Mouse (Mus musculus) intestine, embryonic 15.5 days (tissue): ENCODE data around the gene Shc2. TPM values are rescaled to one million over a fixed set of nuclear protein-coding genes. Genes with fewer than 3 reads are reported as not detected.

Source experiments
- ATAC-seq: fragments of 200-750 bp; cut with Nextera tagmentation; 2 replicates; pipeline ENCODE4 v1.8.0; 2017; ENCODE audit warnings: moderate TSS enrichment, moderate library complexity
- H3K27ac ChIP-seq: fragments of 300-500 bp; sonication (generic); 2 replicates; pipeline ENCODE4 v1.5.1; 2015; ENCODE audit warnings: mild to moderate bottlenecking, inconsistent platforms
- H3K27me3 ChIP-seq: fragments of 300-500 bp; sonication (generic); replicated peaks from 2 replicates; pipeline ENCODE4 v1.6.1; 2015; ENCODE audit warnings: inconsistent platforms
- H3K36me3 ChIP-seq: fragments of 300-500 bp; sonication (generic); 2 replicates; pipeline ENCODE4 v1.6.1; 2015; ENCODE audit warnings: inconsistent platforms
- H3K4me1 ChIP-seq: fragments of 300-500 bp; sonication (generic); replicated peaks from 2 replicates; pipeline ENCODE4 v1.6.1; 2015; ENCODE audit warnings: inconsistent platforms
- H3K4me2 ChIP-seq: fragments of 300-500 bp; sonication (generic); replicated peaks from 2 replicates; pipeline ENCODE4 v1.6.1; 2015; ENCODE audit warnings: mild to moderate bottlenecking, inconsistent platforms
- H3K4me3 ChIP-seq: fragments of 300-500 bp; sonication (generic); replicated peaks from 2 replicates; pipeline ENCODE4 v1.5.1; 2015; ENCODE audit warnings: inconsistent platforms
- H3K9ac ChIP-seq: fragments of 300-500 bp; sonication (generic); 2 replicates; pipeline ENCODE4 v1.6.1; 2015; ENCODE audit warnings: inconsistent platforms
- H3K9me3 ChIP-seq: fragments of 300-500 bp; sonication (generic); 2 replicates; pipeline ENCODE4 v1.6.1; 2016; ENCODE audit warnings: inconsistent platforms
- WGBS: fragments of 180-500 bp; shearing (Covaris S2); methylation state at CpG from one replicate; pipeline ENCODE4 v1.1.7; 2015; 5-methylcytosine and 5-hydroxymethylcytosine counted together
- polyA plus RNA-seq: library from polyadenylated mRNA; unstranded; fragments of >200 nt; fragmentation: Nextera tagmentation; extraction: Ambion mirVana; gene quantifications from 2 replicates; pipeline ENCODE4 v1.2.1, GENCODE M21; 2015

The Shc2 gene
- polyA plus RNA-seq, 1 experiment from 2014 or later: 8.2 TPM

- no peak overlapping the region for H3K27ac ChIP-seq
- H3K27me3 ChIP-seq: no peaks in the 10 kb centered on the region
- no peak overlapping the region for H3K4me3 ChIP-seq
- no peak for ATAC-seq
- H3K4me2 ChIP-seq: no peak overlapping the region
- no peak overlapping the region for H3K9ac ChIP-seq
- no peaks in the 10 kb centered on the region for H3K36me3 ChIP-seq
- no peaks in the 10 kb centered on the region for H3K9me3 ChIP-seq
- H3K4me1 ChIP-seq: no peaks in the 10 kb centered on the region
- WGBS: 51% methylated on average over 7 of the region's 7 CpGs
These were observed 53.7 kb downstream of the Shc2 start for GRCm38 (mm10) chr10:79584021-79584420.

DNA sequence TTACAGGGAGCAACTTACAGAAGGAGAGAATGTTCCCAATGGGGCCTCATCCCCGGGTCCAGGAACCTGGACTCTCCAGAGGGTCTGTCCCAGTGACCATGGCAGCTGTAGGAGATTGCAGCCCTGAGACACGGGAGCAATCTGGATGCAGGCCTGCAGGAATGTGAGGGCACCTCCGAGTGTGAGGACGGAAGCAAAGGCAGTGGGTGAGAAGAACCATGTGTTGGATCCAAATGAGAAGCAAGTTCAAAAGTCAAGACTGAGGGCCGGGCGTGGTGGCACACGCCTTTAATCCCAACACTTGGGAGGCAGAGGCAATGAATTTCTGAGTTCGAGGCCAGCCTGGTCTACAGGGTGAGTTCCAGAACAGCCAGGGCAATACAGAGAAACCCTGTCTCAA lies 56.2 kb downstream of the Shc2 start:
- no peaks in the 10 kb centered on the region for H3K4me1 ChIP-seq
- ATAC-seq: no peak
- H3K9me3 ChIP-seq: no peaks in the 10 kb centered on the region
- no peak overlapping the region for H3K9ac ChIP-seq
- H3K36me3 ChIP-seq: no peaks in the 10 kb centered on the region
- H3K27me3 ChIP-seq: no peaks in the 10 kb centered on the region
- 81% methylated on average over 8 of the region's 8 CpGs for WGBS
- no peak overlapping the region for H3K4me3 ChIP-seq
- no peak overlapping the region for H3K27ac ChIP-seq
- H3K4me2 ChIP-seq: no peak overlapping the region

DNA sequence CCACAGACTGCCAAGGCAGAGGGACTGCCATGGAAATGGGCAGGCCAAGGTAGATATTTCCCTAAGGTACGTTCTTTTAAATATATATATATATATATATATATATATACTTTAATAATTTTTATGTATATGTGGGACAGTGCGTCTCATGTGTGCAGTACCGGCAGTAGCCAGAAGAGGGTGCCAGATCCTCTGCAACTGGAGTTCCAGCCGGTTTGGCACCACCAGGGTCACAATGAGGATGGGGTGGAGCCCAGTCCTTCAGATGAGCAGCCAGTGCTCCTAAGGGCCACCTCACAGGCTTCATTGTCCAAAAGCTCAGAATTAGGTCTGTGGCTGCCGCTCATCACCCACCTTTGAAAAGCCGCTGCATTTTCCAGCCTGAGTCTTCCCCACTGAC lies 56.9 kb downstream of the Shc2 start:
- no peak overlapping the region for H3K4me2 ChIP-seq
- H3K4me3 ChIP-seq: no peak overlapping the region
- no peaks in the 10 kb centered on the region for H3K9me3 ChIP-seq
- no peaks in the 10 kb centered on the region for H3K4me1 ChIP-seq
- H3K9ac ChIP-seq: no peak overlapping the region
- H3K27me3 ChIP-seq: no peaks in the 10 kb centered on the region
- no peak for ATAC-seq
- WGBS: 48% methylated on average over 6 of the region's 6 CpGs
- no peak overlapping the region for H3K27ac ChIP-seq
- no peaks in the 10 kb centered on the region for H3K36me3 ChIP-seq

GRCm38 (mm10) chr10:79580356-79580755 lies 57.4 kb downstream of the Shc2 start:
- WGBS: 73% methylated on average over 7 of the region's 7 CpGs
- Histone ChIP-seq H3K27me3 (no peaks in the 10 kb centered on the region), H3K4me3 (no peak overlapping the region), H3K4me2 (no peak overlapping the region), H3K27ac (no peak overlapping the region), H3K36me3 (no peaks in the 10 kb centered on the region), H3K4me1 (no peaks in the 10 kb centered on the region), H3K9me3 (no peaks in the 10 kb centered on the region), H3K9ac (no peak overlapping the region)
- ATAC-seq: no peak

- Histone ChIP-seq H3K36me3 (no peaks in the 10 kb centered on the region), H3K9me3 (no peaks in the 10 kb centered on the region), H3K9ac (no peak overlapping the region), H3K27ac (no peak overlapping the region), H3K27me3 (no peaks in the 10 kb centered on the region), H3K4me3 (no peak overlapping the region), H3K4me1 (no peaks in the 10 kb centered on the region), H3K4me2 (no peak overlapping the region)
- 77% methylated on average over 12 of the region's 12 CpGs for WGBS
- no peak for ATAC-seq
These were observed 57.9 kb downstream of the Shc2 start for GRCm38 (mm10) chr10:79579781-79580180.

GRCm38 (mm10) chr10:79578891-79579290 lies 58.8 kb downstream of the Shc2 start:
- H3K36me3 ChIP-seq: no peaks in the 10 kb centered on the region

DNA sequence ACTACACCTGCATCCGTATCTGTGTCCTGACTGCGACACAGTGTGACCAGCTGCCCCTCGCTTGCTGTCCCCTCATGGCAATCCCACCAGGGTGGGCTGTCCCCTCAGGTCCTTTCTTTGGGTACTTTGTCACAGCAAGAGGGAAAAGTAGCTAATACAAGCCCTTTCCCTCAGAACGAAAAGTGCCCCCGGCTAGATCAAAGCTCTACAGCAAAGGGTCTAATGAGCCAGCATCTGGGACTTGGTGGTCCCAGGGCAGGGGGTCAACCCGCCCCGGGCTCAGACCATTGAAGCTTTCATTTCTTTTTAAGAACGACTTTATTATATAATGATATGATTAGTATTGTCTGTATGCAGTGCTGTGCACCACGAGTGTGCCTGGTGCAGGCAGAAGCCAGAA lies 59.4 kb downstream of the Shc2 start:
- H3K4me1 ChIP-seq: no peaks in the 10 kb centered on the region
- H3K4me2 ChIP-seq: no peak overlapping the region
- no peak overlapping the region for H3K4me3 ChIP-seq
- H3K9me3 ChIP-seq: no peaks in the 10 kb centered on the region
- no peak overlapping the region for H3K9ac ChIP-seq
- H3K27ac ChIP-seq: no peak overlapping the region
- no peaks in the 10 kb centered on the region for H3K36me3 ChIP-seq
- 76% methylated on average over 9 of the region's 9 CpGs for WGBS
- H3K27me3 ChIP-seq: no peaks in the 10 kb centered on the region
- no peak for ATAC-seq

More at GRCm38 (mm10) chr10:79578891-79579290, 58.8 kb downstream of the Shc2 start:
- no peak overlapping the region for H3K9ac ChIP-seq
- no peaks in the 10 kb centered on the region for H3K9me3 ChIP-seq
- WGBS: 73% methylated on average over 7 of the region's 7 CpGs
- H3K27me3 ChIP-seq: no peaks in the 10 kb centered on the region
- H3K4me1 ChIP-seq: no peaks in the 10 kb centered on the region
- no peak overlapping the region for H3K4me2 ChIP-seq
- H3K27ac ChIP-seq: no peak overlapping the region
- no peak overlapping the region for H3K4me3 ChIP-seq
- ATAC-seq: no peak

DNA sequence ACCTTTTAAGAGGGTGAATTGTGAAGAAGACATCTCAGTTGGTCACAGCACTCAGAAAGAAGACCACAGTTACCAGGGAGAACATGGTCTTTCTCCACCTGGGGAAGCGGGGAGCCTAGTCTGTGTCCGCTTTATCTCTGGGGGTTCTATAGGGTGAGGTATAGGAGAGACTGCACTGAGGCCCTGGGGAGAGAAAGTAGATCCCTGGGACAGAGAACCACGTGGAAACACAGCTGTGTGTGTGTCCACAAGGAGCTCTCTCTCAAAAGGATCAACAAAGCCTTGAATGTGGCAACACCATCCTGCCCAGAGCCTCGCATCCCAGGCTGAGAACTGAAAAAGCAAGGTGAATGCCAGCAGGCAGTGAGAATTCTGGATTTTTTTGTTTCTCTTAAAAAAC lies 60.3 kb downstream of the Shc2 start:
- no peaks in the 10 kb centered on the region for H3K4me1 ChIP-seq
- H3K27me3 ChIP-seq: no peaks in the 10 kb centered on the region
- no peak overlapping the region for H3K27ac ChIP-seq
- no peak for ATAC-seq
- H3K36me3 ChIP-seq: no peaks in the 10 kb centered on the region
- no peak overlapping the region for H3K4me3 ChIP-seq
- H3K9me3 ChIP-seq: no peaks in the 10 kb centered on the region
- H3K4me2 ChIP-seq: no peak overlapping the region
- WGBS: 74% methylated on average over 4 of the region's 4 CpGs
- H3K9ac ChIP-seq: no peak overlapping the region

- Histone ChIP-seq H3K27ac (no peak overlapping the region), H3K27me3 (no peaks in the 10 kb centered on the region), H3K4me2 (no peak overlapping the region), H3K9ac (no peak overlapping the region), H3K36me3 (no peaks in the 10 kb centered on the region), H3K4me1 (no peaks in the 10 kb centered on the region), H3K9me3 (no peaks in the 10 kb centered on the region), H3K4me3 (no peak overlapping the region)
- 65% methylated on average over 6 of the region's 6 CpGs for WGBS
- ATAC-seq: no peak
These were observed 62.0 kb downstream of the Shc2 start for GRCm38 (mm10) chr10:79575754-79576153.

GRCm38 (mm10) chr10:79574796-79575195 lies 62.9 kb downstream of the Shc2 start:
- H3K27me3 ChIP-seq: no peaks in the 10 kb centered on the region
- H3K4me2 ChIP-seq: no peak overlapping the region
- no peaks in the 10 kb centered on the region for H3K4me1 ChIP-seq
- no peak overlapping the region for H3K27ac ChIP-seq
- H3K9ac ChIP-seq: no peak overlapping the region
- no peak overlapping the region for H3K4me3 ChIP-seq
- 87% methylated on average over 6 of the region's 6 CpGs for WGBS
- no peak for ATAC-seq
- no peaks in the 10 kb centered on the region for H3K36me3 ChIP-seq
- no peaks in the 10 kb centered on the region for H3K9me3 ChIP-seq

- Histone ChIP-seq H3K36me3 (no peaks in the 10 kb centered on the region), H3K4me3 (no peak overlapping the region), H3K4me1 (no peaks in the 10 kb centered on the region), H3K27me3 (no peaks in the 10 kb centered on the region), H3K9me3 (no peaks in the 10 kb centered on the region), H3K27ac (no peak overlapping the region), H3K9ac (no peak overlapping the region), H3K4me2 (no peak overlapping the region)
- no peak for ATAC-seq
- 77% methylated on average over 8 of the region's 8 CpGs for WGBS
These were observed 63.4 kb downstream of the Shc2 start for GRCm38 (mm10) chr10:79574350-79574749.

- no peak overlapping the region for H3K27ac ChIP-seq
- no peaks in the 10 kb centered on the region for H3K36me3 ChIP-seq
- ATAC-seq: no peak
- H3K9me3 ChIP-seq: no peaks in the 10 kb centered on the region
- no peaks in the 10 kb centered on the region for H3K4me1 ChIP-seq
- H3K4me2 ChIP-seq: no peak overlapping the region
- no peak overlapping the region for H3K9ac ChIP-seq
- no peaks in the 10 kb centered on the region for H3K27me3 ChIP-seq
- no peak overlapping the region for H3K4me3 ChIP-seq
- WGBS: 87% methylated on average over 6 of the region's 6 CpGs
These were observed 64.1 kb downstream of the Shc2 start for GRCm38 (mm10) chr10:79573611-79574010.

DNA sequence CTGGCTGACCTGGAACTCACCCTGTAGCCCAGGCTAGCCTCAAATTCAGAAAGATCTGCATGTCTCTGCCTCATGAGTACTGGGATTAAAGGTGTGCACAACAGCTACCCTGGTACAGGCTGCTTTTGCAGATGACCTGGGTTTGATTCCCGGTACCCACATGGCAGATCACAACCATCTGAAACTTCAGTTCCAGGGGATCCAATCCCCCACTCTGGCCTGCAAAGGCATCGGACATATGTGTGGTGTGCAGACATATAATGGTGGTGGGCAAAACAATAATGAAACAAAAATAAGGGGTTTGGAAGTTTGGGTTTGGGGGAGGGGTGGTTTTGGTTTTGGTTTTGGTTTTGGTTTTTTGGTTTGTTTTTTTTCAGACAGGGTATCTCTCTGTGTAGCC lies 66.4 kb downstream of the Shc2 start:
- ATAC-seq: no peak
- Histone ChIP-seq H3K4me1 (no peaks in the 10 kb centered on the region), H3K9ac (no peak overlapping the region), H3K4me2 (no peak overlapping the region), H3K4me3 (no peak overlapping the region), H3K9me3 (no peaks in the 10 kb centered on the region), H3K27ac (no peak overlapping the region), H3K27me3 (no peaks in the 10 kb centered on the region), H3K36me3 (no peaks in the 10 kb centered on the region)
- 88% methylated on average over 2 of the region's 2 CpGs for WGBS

DNA sequence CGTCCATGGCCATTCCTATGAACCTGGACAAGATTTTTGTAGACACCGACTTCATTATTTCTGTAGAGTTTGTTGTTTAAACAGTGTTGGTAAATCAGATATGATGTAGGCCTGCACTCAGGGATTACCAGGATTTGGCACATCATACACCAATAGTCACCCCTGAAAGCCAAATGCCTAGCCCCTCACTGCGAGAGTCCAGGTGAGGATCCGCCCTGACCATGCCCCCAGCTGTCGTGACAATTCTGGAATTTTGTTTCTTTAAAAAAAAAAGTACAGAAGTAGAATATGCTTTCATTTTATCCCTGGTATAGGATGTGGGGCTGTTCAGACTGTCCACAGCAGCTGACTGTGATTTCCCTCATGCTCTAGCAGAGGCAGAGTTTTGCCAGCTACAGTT lies 67.8 kb downstream of the Shc2 start:
- Histone ChIP-seq H3K4me2 (no peak overlapping the region), H3K36me3 (no peaks in the 10 kb centered on the region), H3K9ac (no peak overlapping the region), H3K27me3 (no peaks in the 10 kb centered on the region), H3K9me3 (no peaks in the 10 kb centered on the region), H3K27ac (no peak overlapping the region), H3K4me3 (no peak overlapping the region), H3K4me1 (no peaks in the 10 kb centered on the region)
- ATAC-seq: no peak
- WGBS: 89% methylated on average over 5 of the region's 5 CpGs
